Comparison of ENCODE assay signal across 8 mouse cellular contexts in genomic region chr6:88840791-88841513, GRCm38 (mm10). TPM values are rescaled to one million over a fixed set of nuclear protein-coding genes. Genes with fewer than 3 reads are reported as not detected.
DNase-seq lines count a peak whose midpoint lies in the region; ATAC-seq and TF ChIP-seq lines count a peak whose summit lies in the region.

No protein-coding gene starts in this region.

- H3K4me3 ChIP-seq in C2C12 (ENCODE audit: insufficient read depth, poor library complexity, severe bottlenecking): peak overlapping the region; percentile 87
- H3K4me3 ChIP-seq in forebrain, embryonic 15.5 days: peak overlapping the region; percentile 67
- peak overlapping the region; percentile 83 to 93 for H3K4me3 ChIP-seq in liver, embryonic 14.5 days (ENCODE audit: insufficient read depth in 1 of 2, low read depth in 2 of 2, low read length in 2 of 2)

- no peak for TF ChIP-seq EP300 in liver, embryonic 14.5 days (IDR thresholded peaks at IDR 0.05; ENCODE audit: low read depth)

- H3K27me3 ChIP-seq in C2C12 (ENCODE audit: control insufficient read depth, insufficient read depth, insufficient read length): no peaks in the 10 kb centered on the region
- H3K27me3 ChIP-seq in forebrain, embryonic 15.5 days: no peaks in the 10 kb centered on the region
- H3K27me3 ChIP-seq in liver, embryonic 14.5 days (ENCODE audit: control insufficient read depth, insufficient read depth, low read length): no peaks in the 10 kb centered on the region

- H3K79me2 ChIP-seq in C2C12 (ENCODE audit: control insufficient read depth, insufficient read depth): no peaks in the 10 kb centered on the region

- TF ChIP-seq CTCF in C2C12 (IDR thresholded peaks at IDR 0.05; ENCODE audit: control insufficient read depth, insufficient read depth, insufficient read length): no peak
- TF ChIP-seq CTCF in liver, embryonic 14.5 days (IDR thresholded peaks at IDR 0.05; ENCODE audit: low read depth): no peak

- peak overlapping the region; percentile 85 for H3ac ChIP-seq in C2C12 (ENCODE audit: control insufficient read depth, insufficient read length, low read depth)

- DNase-seq in embryo, embryonic 10 days (ENCODE audit: low spot score): peak; percentile 32
- no peak for DNase-seq in embryo, embryonic 11 days
- DNase-seq in liver, embryonic 14.5 days (ENCODE audit: low read depth in 3 of 3, low spot score in 3 of 3): no peak
- no peak for DNase-seq in embryo, embryonic 9.5 days (ENCODE audit: extremely low spot score)
- no peak for DNase-seq in urinary bladder, postnatal 36 days (ENCODE audit: low spot score in 2 of 2)
- no peak for DNase-seq in kidney, adult 9 months

- peak overlapping the region; percentile 90 for H3K9ac ChIP-seq in forebrain, embryonic 15.5 days (replicated peaks)
- H3K9ac ChIP-seq in liver, embryonic 14.5 days (replicated peaks): peak overlapping the region; percentile 94

- no peaks in the 10 kb centered on the region for H3K79me3 ChIP-seq in C2C12 (ENCODE audit: low read depth)

- peak overlapping the region; percentile 82 for H3K27ac ChIP-seq in forebrain, embryonic 15.5 days (replicated peaks)
- peak overlapping the region; percentile 87 for H3K27ac ChIP-seq in liver, embryonic 14.5 days

- 61% methylated on average over 9 of the region's 9 CpGs for WGBS in forebrain, embryonic 15.5 days
- 52% methylated on average over 9 of the region's 9 CpGs for WGBS in liver, embryonic 14.5 days (ENCODE audit: insufficient replicate concordance)

- peak overlapping the region; percentile 86 for H3K4me2 ChIP-seq in forebrain, embryonic 15.5 days (replicated peaks)
- peak overlapping the region; percentile 85 for H3K4me2 ChIP-seq in liver, embryonic 14.5 days (ENCODE audit: low read depth)

- H3K9me3 ChIP-seq in forebrain, embryonic 15.5 days: no peaks in the 10 kb centered on the region
- H3K9me3 ChIP-seq in liver, embryonic 14.5 days (ENCODE audit: control insufficient read depth, low read length): no peaks in the 10 kb centered on the region

- no peaks in the 10 kb centered on the region for H3K36me3 ChIP-seq in C2C12 (ENCODE audit: control insufficient read depth, insufficient read depth)
- peaks cover 27% of the 10 kb centered on the region for H3K36me3 ChIP-seq in forebrain, embryonic 15.5 days
- peaks cover 30% of the 10 kb centered on the region for H3K36me3 ChIP-seq in liver, embryonic 14.5 days (replicated peaks; ENCODE audit: control insufficient read depth, insufficient read depth, low read depth)

- H3K4me1 ChIP-seq in forebrain, embryonic 15.5 days: peaks cover 21% of the 10 kb centered on the region
- peaks cover 8 to 16% of the 10 kb centered on the region in 2 experiments for H3K4me1 ChIP-seq in liver, embryonic 14.5 days (replicated peaks; ENCODE audit: control insufficient read depth in 2 of 2, insufficient read depth in 2 of 2, low read length in 1 of 2)

- ATAC-seq in forebrain, embryonic 15.5 days (replicated peaks): no peak
- ATAC-seq in liver, embryonic 14.5 days (ENCODE audit: insufficient read depth): no peak

TF ChIP-seq in C2C12, 6 proteins besides CTCF, POLR2A, EP300 and RAD21:
- TF ChIP-seq CEBPB (IDR thresholded peaks at IDR 0.05; ENCODE audit: low read depth): no peak
- no peak for TF ChIP-seq USF1 (IDR thresholded peaks at IDR 0.05; ENCODE audit: low read depth)
- TF ChIP-seq MYOG (IDR thresholded peaks at IDR 0.05; ENCODE audit: control insufficient read depth, extremely low read depth, insufficient read length): no peak
- TF ChIP-seq MYOD1 (IDR thresholded peaks at IDR 0.05; ENCODE audit: control insufficient read depth, insufficient read length, low read depth): no peak
TF ChIP-seq in C2C12: peak in this region for 0.

RNA-seq across cellular contexts. Expression of gene Abtb1, which starts 0.8 kb away (rescaled TPM):
- polyA plus RNA-seq in C2C12 (2012; fragmentation: generic; extraction: Trizol): 6.7 TPM
- 37.6 and 40.0 TPM in 2 replicates for polyA plus RNA-seq in forebrain, embryonic 15.5 days (2015; fragmentation: Nextera tagmentation; extraction: Ambion mirVana)
- 43.1 and 47.5 TPM in 2 replicates for polyA plus RNA-seq in liver, embryonic 14.5 days (2012; rRNA removed)
- 39.0 and 44.9 TPM in 2 replicates for polyA plus RNA-seq in liver, embryonic 14.5 days (2014; fragmentation: Nextera tagmentation; extraction: Ambion mirVana)

RNA-seq across cellular contexts. Expression of gene Podxl2, which starts 33.9 kb away (rescaled TPM):
- polyA plus RNA-seq in C2C12 (2012; fragmentation: generic; extraction: Trizol): 2.8 TPM
- polyA plus RNA-seq in forebrain, embryonic 15.5 days (2015; fragmentation: Nextera tagmentation; extraction: Ambion mirVana): 590 and 608 TPM in 2 replicates
- 1.9 and 3.1 TPM in 2 replicates for polyA plus RNA-seq in liver, embryonic 14.5 days (2012; rRNA removed)
- polyA plus RNA-seq in liver, embryonic 14.5 days (2014; fragmentation: Nextera tagmentation; extraction: Ambion mirVana): 0.59 and 1.2 TPM in 2 replicates

RNA-seq across cellular contexts. Expression of gene Mcm2, which starts 57.6 kb away (rescaled TPM):
- polyA plus RNA-seq in C2C12 (2012; fragmentation: generic; extraction: Trizol): 126 TPM
- 70.0 and 75.2 TPM in 2 replicates for polyA plus RNA-seq in forebrain, embryonic 15.5 days (2015; fragmentation: Nextera tagmentation; extraction: Ambion mirVana)
- 99.2 and 113 TPM in 2 replicates for polyA plus RNA-seq in liver, embryonic 14.5 days (2012; rRNA removed)
- 142 and 167 TPM in 2 replicates for polyA plus RNA-seq in liver, embryonic 14.5 days (2014; fragmentation: Nextera tagmentation; extraction: Ambion mirVana)

Comparison
In these comparisons a context has a peak if more than half of its experiments do, and no peak if none do; other contexts are left out.
1. RNA of gene Podxl2, which starts 33.9 kb away (polyA plus RNA-seq): 590 to 608 TPM in forebrain, embryonic 15.5 days; 2.8 TPM in C2C12 (single experiment) and 0.59 to 3.1 TPM in liver, embryonic 14.5 days; every median in the first group is over 100 times any median in the second.
2. Peak in every context shown above with its lines, with median percentiles within 50 percentile points of each other: H3K4me3 ChIP-seq.